Mouse (Mus musculus) MEL (cell line): ENCODE measurements around the gene Clca3a1.
"Not testable (repeated sequence)": the region's sequence is repeated elsewhere in the genome, so short reads cannot be mapped to it uniquely, and the experiment has no call there.

Source experiments
- BHLHE40 ChIP-seq: IDR thresholded peaks from 2 replicates; pipeline ENCODE4 v1.6.1; 2012; ENCODE audit warnings: low read depth, mild to moderate bottlenecking, inconsistent platforms, low read length, improper control_type of control experiment, borderline replicate concordance
- CTCF ChIP-seq, 3 experiments: IDR thresholded peaks in 2 of 3; conservative IDR thresholded peaks in 1 of 3; 2 replicates each; pipeline ENCODE4 v1.5.1; 2011 to 2012; ENCODE audit warnings: low read length in 3 of 3, low read depth in 2 of 3, mild to moderate bottlenecking in 2 of 3, improper control_type of control experiment in 1 of 3, inconsistent platforms in 1 of 3, mixed read lengths in 1 of 3, moderate library complexity in 1 of 3; ENCODE audit not compliant: control insufficient read depth in 1 of 3, insufficient read depth in 1 of 3, poor library complexity in 1 of 3, severe bottlenecking in 1 of 3
- E2F4 ChIP-seq: IDR thresholded peaks from 2 replicates; pipeline ENCODE4 v1.6.1; 2011; ENCODE audit warnings: low read depth, low read length, improper control_type of control experiment, borderline replicate concordance
- MAX ChIP-seq: IDR thresholded peaks from 2 replicates; pipeline ENCODE4 v1.6.1; 2011; ENCODE audit warnings: low read length, improper control_type of control experiment
- POLR2A ChIP-seq, 2 experiments: IDR thresholded peaks; 2 replicates each; pipeline ENCODE4 v1.6.1; 2011 to 2012; ENCODE audit warnings: low read length in 2 of 2, mild to moderate bottlenecking in 2 of 2, control low read depth in 1 of 2, improper control_type of control experiment in 1 of 2, low read depth in 1 of 2, moderate library complexity in 1 of 2; ENCODE audit not compliant: control insufficient read depth in 1 of 2, insufficient read depth in 1 of 2, poor library complexity in 1 of 2

DNA sequence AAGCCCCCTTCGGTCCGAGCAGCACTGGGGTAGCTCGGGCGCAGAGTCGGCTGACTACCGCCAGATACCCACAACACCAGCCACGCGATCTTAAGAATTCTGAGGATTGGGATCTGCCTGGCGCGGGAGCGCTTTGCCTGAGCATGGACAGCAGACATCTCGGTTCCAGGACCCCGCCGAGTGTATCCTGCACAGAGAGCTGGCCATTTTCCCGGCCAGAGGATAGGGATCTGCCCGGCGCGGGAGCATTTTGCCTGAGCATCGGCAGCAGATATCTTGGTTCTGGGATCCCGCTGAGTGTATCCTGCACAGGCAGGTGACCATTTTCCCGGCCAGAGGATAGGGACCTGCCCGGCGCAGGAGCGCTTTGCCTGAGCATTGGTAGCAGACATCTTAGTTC, 22.4 kb downstream of the Clca3a1 start:
- TF ChIP-seq CTCF (IDR thresholded peaks at IDR 0.05 in 2 of 3, conservative IDR thresholded peaks at IDR 0.05 in 1 of 3; ENCODE audit: control insufficient read depth in 1 of 3, insufficient read depth in 1 of 3, low read depth in 2 of 3, low read length in 3 of 3, poor library complexity in 1 of 3, severe bottlenecking in 1 of 3); POLR2A (IDR thresholded peaks at IDR 0.05; ENCODE audit: control insufficient read depth in 1 of 2, insufficient read depth in 1 of 2, low read depth in 1 of 2, low read length in 2 of 2, poor library complexity in 1 of 2); E2F4; BHLHE40; MAX: not testable (repeated sequence)
